Comparison of ENCODE assay signal across 19 mouse cellular contexts in the genomic region with DNA sequence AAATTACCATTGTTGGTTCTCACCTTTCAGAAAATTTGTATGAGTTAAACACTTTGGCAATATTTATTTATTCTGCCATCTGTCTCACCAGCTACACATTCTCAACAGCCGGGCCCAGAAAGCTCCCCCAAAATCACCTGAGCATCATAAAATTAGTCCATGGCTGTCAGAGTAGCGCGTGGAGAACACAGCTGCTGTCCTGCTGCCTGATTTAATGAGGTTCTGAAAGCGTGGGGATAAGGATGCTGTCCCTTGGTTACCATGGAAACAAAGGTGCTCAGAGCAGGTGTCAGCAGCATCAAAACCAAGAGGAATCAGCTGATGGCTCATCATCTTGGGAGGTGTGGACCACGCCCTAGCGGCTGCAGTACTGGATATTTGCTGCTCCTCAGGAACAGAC.
A peak's percentile ranks its signal among the peaks of the same experiment; 100 is the strongest.
DNase-seq lines count a peak whose midpoint lies in the region; ATAC-seq and TF ChIP-seq lines count a peak whose summit lies in the region.
"Had no signal": no experiment of that assay in that cellular context is flagged by ENCODE, and none has a peak within 500 bp of the region (broad histone marks: within the 10 kb centered on the region; RNA-seq: fewer than 3 reads in every experiment).

No protein-coding gene starts in this region.

- H3K36me3 ChIP-seq in forebrain, embryonic 13.5 days (ENCODE audit: poor library complexity, severe bottlenecking): no peaks in the 10 kb centered on the region
- no peaks in the 10 kb centered on the region for H3K36me3 ChIP-seq in forebrain, embryonic 11.5 days (ENCODE audit: control insufficient read depth, insufficient read depth, low read length)
- no peaks in the 10 kb centered on the region for H3K36me3 ChIP-seq in forebrain, postnatal 0 days (ENCODE audit: insufficient read depth)
- H3K36me3 ChIP-seq: embryonic facial prominence, embryonic 15.5 days; heart, embryonic 15.5 days; hindbrain, embryonic 12.5 days; intestine, embryonic 15.5 days; limb, embryonic 15.5 days; midbrain, embryonic 12.5 days had no signal

- WGBS in forebrain, embryonic 13.5 days: 79% methylated on average over 6 of the region's 6 CpGs
- WGBS in forebrain, embryonic 11.5 days: 85% methylated on average over 6 of the region's 6 CpGs
- WGBS in forebrain, postnatal 0 days: 46% methylated on average over 6 of the region's 6 CpGs

- H3K9ac ChIP-seq in forebrain, embryonic 13.5 days: no peak overlapping the region
- no peak overlapping the region for H3K9ac ChIP-seq in forebrain, embryonic 11.5 days (ENCODE audit: low read length)
- no peak overlapping the region for H3K9ac ChIP-seq in forebrain, postnatal 0 days
- H3K9ac ChIP-seq: embryonic facial prominence, embryonic 15.5 days; heart, embryonic 15.5 days; hindbrain, embryonic 12.5 days; intestine, embryonic 15.5 days; limb, embryonic 15.5 days; midbrain, embryonic 12.5 days had no signal

- H3K9me3 ChIP-seq in forebrain, embryonic 13.5 days (replicated peaks): no peaks in the 10 kb centered on the region
- no peaks in the 10 kb centered on the region for H3K9me3 ChIP-seq in forebrain, embryonic 11.5 days (ENCODE audit: control insufficient read depth, low read length)
- H3K9me3 ChIP-seq in forebrain, postnatal 0 days (ENCODE audit: low read length): no peaks in the 10 kb centered on the region
- H3K9me3 ChIP-seq: embryonic facial prominence, embryonic 15.5 days; heart, embryonic 15.5 days; hindbrain, embryonic 12.5 days; intestine, embryonic 15.5 days; limb, embryonic 15.5 days had no signal

- no peaks in the 10 kb centered on the region for H3K27me3 ChIP-seq in forebrain, embryonic 13.5 days
- no peaks in the 10 kb centered on the region for H3K27me3 ChIP-seq in forebrain, embryonic 11.5 days (ENCODE audit: control insufficient read depth, insufficient read depth, low read length)
- H3K27me3 ChIP-seq in forebrain, postnatal 0 days (ENCODE audit: insufficient read depth, low read length): no peaks in the 10 kb centered on the region
- H3K27me3 ChIP-seq: embryonic facial prominence, embryonic 15.5 days; heart, embryonic 15.5 days; intestine, embryonic 15.5 days; limb, embryonic 15.5 days; midbrain, embryonic 12.5 days had no signal

- intact Hi-C loops in left cerebral cortex, postnatal 14 days (cut with DNase I): loop anchor here (10.0 kb wide), 1 partner anchor 222 kb away; no protein-coding TSS in a partner anchor

- ATAC-seq in forebrain, embryonic 13.5 days: peak; percentile 36; the same call in 1 of the 2 replicates
- ATAC-seq in forebrain, embryonic 11.5 days (replicated peaks; ENCODE audit: low FRiP score): no peak
- ATAC-seq in forebrain, postnatal 0 days: peak; percentile 47
- ATAC-seq in CD4-positive, CD25-positive, alpha-beta regulatory T cell, adult 4 months: no peak
- ATAC-seq: activated CD4-positive, CD25-positive, alpha-beta regulatory T cell, adult 4 months; intestine, embryonic 15.5 days had no signal

- TF ChIP-seq CTCF in forebrain, postnatal 0 days (IDR thresholded peaks at IDR 0.05; ENCODE audit: low read depth): no peak

- no peak overlapping the region for H3K4me2 ChIP-seq in forebrain, embryonic 13.5 days
- no peak overlapping the region for H3K4me2 ChIP-seq in forebrain, embryonic 11.5 days (ENCODE audit: low read depth, low read length, severe bottlenecking)
- no peak overlapping the region for H3K4me2 ChIP-seq in forebrain, postnatal 0 days (ENCODE audit: low read depth)
- H3K4me2 ChIP-seq: embryonic facial prominence, embryonic 15.5 days; heart, embryonic 15.5 days; hindbrain, embryonic 12.5 days; intestine, embryonic 15.5 days; limb, embryonic 15.5 days; midbrain, embryonic 12.5 days had no signal

- H3K27ac ChIP-seq in forebrain, embryonic 13.5 days: no peak overlapping the region
- no peak overlapping the region for H3K27ac ChIP-seq in forebrain, embryonic 11.5 days (ENCODE audit: low read depth, low read length)
- no peak overlapping the region for H3K27ac ChIP-seq in forebrain, postnatal 0 days (ENCODE audit: low read depth, low read length)
- H3K27ac ChIP-seq: embryonic facial prominence, embryonic 15.5 days; heart, adult 2 months; heart, embryonic 15.5 days; hindbrain, embryonic 12.5 days; intestine, embryonic 15.5 days; limb, embryonic 15.5 days; midbrain, embryonic 12.5 days had no signal

- DNase-seq in forebrain, embryonic 11.5 days (ENCODE audit: low spot score): no peak
- peak; percentile 23 to 50 for DNase-seq in left cerebral cortex, postnatal 14 days (ENCODE audit: low spot score in 2 of 2)
- no peak for DNase-seq in left cerebral cortex, adult 11 months (ENCODE audit: low spot score)
- DNase-seq in ZHBTc4 (ENCODE audit: low read depth, low spot score): peak; percentile 13
- peak; percentile 66 for DNase-seq in forebrain, postnatal 0 days
- DNase-seq in testis, postnatal 10 days (ENCODE audit: low spot score): no peak
- DNase-seq: cerebellum, adult 9-11 months; gastrocnemius, postnatal 10 days; heart, adult 2 months; lung, postnatal 4 days had no signal

- H3K4me1 ChIP-seq in forebrain, embryonic 13.5 days: peaks cover 8% of the 10 kb centered on the region; the same call in 1 of the 2 replicates
- H3K4me1 ChIP-seq in forebrain, embryonic 11.5 days (replicated peaks; ENCODE audit: control insufficient read depth, insufficient read depth, low read length): no peaks in the 10 kb centered on the region
- H3K4me1 ChIP-seq in forebrain, postnatal 0 days (ENCODE audit: insufficient read depth): 0 out of 2 replicates have a peak, but pooled peaks cover 11% of the 10 kb centered on the region
- H3K4me1 ChIP-seq: heart, embryonic 15.5 days; hindbrain, embryonic 12.5 days; intestine, embryonic 15.5 days; limb, embryonic 15.5 days; midbrain, embryonic 12.5 days had no signal

- H3K4me3 ChIP-seq in forebrain, embryonic 13.5 days: no peak overlapping the region
- H3K4me3 ChIP-seq in forebrain, embryonic 11.5 days (ENCODE audit: low read depth, low read length): no peak overlapping the region
- H3K4me3 ChIP-seq in forebrain, postnatal 0 days (ENCODE audit: low read depth, low read length): no peak overlapping the region
- H3K4me3 ChIP-seq: embryonic facial prominence, embryonic 15.5 days; heart, adult 2 months; heart, embryonic 15.5 days; hindbrain, embryonic 12.5 days; intestine, embryonic 15.5 days; limb, embryonic 15.5 days; midbrain, embryonic 12.5 days had no signal

Comparison
In these comparisons a context has a peak if more than half of its experiments do, and no peak if none do; other contexts are left out.
1. ATAC-seq: peak in forebrain, embryonic 13.5 days (single experiment) and forebrain, postnatal 0 days (single experiment); none in forebrain, embryonic 11.5 days (single experiment) and CD4-positive, CD25-positive, alpha-beta regulatory T cell, adult 4 months (single experiment).
2. DNase-seq: peak in left cerebral cortex, postnatal 14 days (2 of 2), ZHBTc4 (single experiment) and forebrain, postnatal 0 days (single experiment); none in forebrain, embryonic 11.5 days (single experiment), left cerebral cortex, adult 11 months (single experiment) and testis, postnatal 10 days (single experiment).